Mouse (Mus musculus): Measurements from ENCODE around the gene Zfp366. TPM values are rescaled to one million over a fixed set of nuclear protein-coding genes. Genes with fewer than 3 reads are reported as not detected.

The Zfp366 gene
- polyA plus RNA-seq, 1 experiment from 2014 or later: 0.36 TPM

GRCm38 (mm10) chr13:99284400-99285160, 100.0 kb downstream of the Zfp366 start:
- no peaks in the 10 kb centered on the region for H3K27me3 ChIP-seq (replicated peaks)
- H3K9ac ChIP-seq: no peak overlapping the region
- H3K4me1 ChIP-seq (replicated peaks): 0 out of 2 replicates have a peak, but pooled peaks cover 6% of the 10 kb centered on the region
- H3K9me3 ChIP-seq (replicated peaks): 0 out of 2 replicates have a peak, but pooled peaks cover 5% of the 10 kb centered on the region
- no peaks in the 10 kb centered on the region for H3K36me3 ChIP-seq
- 80% methylated on average over 21 of the region's 21 CpGs for WGBS
- no peak overlapping the region for H3K27ac ChIP-seq (ENCODE audit: poor library complexity, severe bottlenecking)
- no peak overlapping the region for H3K4me3 ChIP-seq
- ATAC-seq (ENCODE audit: insufficient number of reproducible peaks, low FRiP score): no peak
- H3K4me2 ChIP-seq: no peak overlapping the region

DNA sequence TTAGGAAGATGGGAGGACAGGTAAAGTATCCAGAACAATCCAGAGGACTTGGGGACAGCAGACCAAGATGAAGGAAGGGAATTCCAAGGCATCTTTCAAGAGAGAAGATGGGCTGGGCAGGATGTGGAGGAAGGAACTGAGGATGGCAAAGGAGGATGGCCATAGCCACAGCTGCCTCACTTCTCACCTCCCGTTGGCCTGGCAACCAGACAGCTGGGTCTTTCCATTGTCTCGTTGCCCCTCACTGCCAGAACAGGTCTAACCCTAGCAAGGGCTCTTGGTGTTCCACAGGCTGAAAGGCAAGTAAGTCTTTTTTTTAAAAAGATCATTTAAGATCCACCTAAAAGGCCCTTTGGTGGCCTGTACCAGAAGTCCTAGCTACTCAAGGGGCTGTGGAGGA, 100.6 kb downstream of the Zfp366 start:
- Histone ChIP-seq H3K4me3 (no peak overlapping the region), H3K36me3 (no peaks in the 10 kb centered on the region), H3K27me3 (replicated peaks) (no peaks in the 10 kb centered on the region), H3K4me1 (replicated peaks) (0 out of 2 replicates have a peak, but pooled peaks cover 6% of the 10 kb centered on the region), H3K9ac (no peak overlapping the region), H3K4me2 (no peak overlapping the region), H3K27ac (ENCODE audit: poor library complexity, severe bottlenecking) (no peak overlapping the region), H3K9me3 (replicated peaks) (0 out of 2 replicates have a peak, but pooled peaks cover 5% of the 10 kb centered on the region)
- no peak for ATAC-seq (ENCODE audit: insufficient number of reproducible peaks, low FRiP score)
- WGBS: 74% methylated on average over 2 of the region's 2 CpGs

DNA sequence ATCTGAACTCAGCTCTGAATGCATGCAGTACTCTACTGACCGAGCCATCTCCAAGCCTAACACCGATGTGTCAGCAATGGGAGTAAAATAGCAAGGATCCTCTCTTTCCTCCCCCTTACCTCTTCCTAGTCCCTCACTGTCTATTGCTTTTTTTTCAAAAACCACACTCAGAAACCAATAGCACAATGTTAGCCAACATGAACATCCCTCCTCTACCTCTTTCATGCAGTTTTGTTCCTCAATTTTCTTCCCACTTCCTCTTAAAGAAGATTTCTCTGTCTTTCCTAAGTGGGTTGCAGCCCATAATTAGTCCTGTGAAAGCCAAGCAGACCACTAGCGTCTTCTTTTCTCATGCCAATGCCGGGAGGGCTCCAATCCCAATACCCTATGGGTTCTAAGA, 102.6 kb downstream of the Zfp366 start:
- Histone ChIP-seq H3K4me3 (no peak overlapping the region), H3K9me3 (replicated peaks) (no peaks in the 10 kb centered on the region), H3K4me1 (replicated peaks) (0 out of 2 replicates have a peak, but pooled peaks cover 6% of the 10 kb centered on the region), H3K36me3 (no peaks in the 10 kb centered on the region), H3K4me2 (no peak overlapping the region), H3K9ac (no peak overlapping the region), H3K27ac (ENCODE audit: poor library complexity, severe bottlenecking) (no peak overlapping the region), H3K27me3 (replicated peaks) (no peaks in the 10 kb centered on the region)
- no peak for ATAC-seq (ENCODE audit: insufficient number of reproducible peaks, low FRiP score)
- WGBS: 88% methylated on average over 4 of the region's 4 CpGs

- ATAC-seq (ENCODE audit: insufficient number of reproducible peaks, low FRiP score): no peak
- Histone ChIP-seq H3K27me3 (replicated peaks) (no peaks in the 10 kb centered on the region), H3K9me3 (replicated peaks) (no peaks in the 10 kb centered on the region), H3K4me1 (replicated peaks) (0 out of 2 replicates have a peak, but pooled peaks cover 3% of the 10 kb centered on the region), H3K27ac (ENCODE audit: poor library complexity, severe bottlenecking) (no peak overlapping the region), H3K4me2 (no peak overlapping the region), H3K9ac (no peak overlapping the region), H3K36me3 (no peaks in the 10 kb centered on the region), H3K4me3 (no peak overlapping the region)
- 72% methylated on average over 9 of the region's 9 CpGs for WGBS
Observed at GRCm38 (mm10) chr13:99287786-99288185, 103.2 kb downstream of the Zfp366 start.

DNA sequence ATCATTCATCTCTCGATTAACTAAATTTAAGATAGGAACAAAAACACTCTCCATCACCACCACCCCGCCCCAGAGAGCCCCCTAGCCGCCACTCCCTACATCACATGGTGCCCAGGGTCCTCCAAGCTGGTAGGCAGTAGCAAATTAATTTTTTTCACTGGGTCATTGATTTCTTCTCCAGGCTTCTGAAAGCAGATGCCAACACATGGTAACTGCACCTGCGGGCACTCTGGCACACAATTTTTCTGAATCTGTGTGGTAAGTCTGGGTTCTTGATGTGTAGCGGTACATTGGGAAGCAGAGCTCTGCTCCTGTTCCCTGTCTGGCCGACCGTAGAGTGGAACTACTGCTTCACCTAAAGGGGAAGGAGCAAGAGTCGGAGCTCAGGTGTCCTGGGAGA, 106.1 kb downstream of the Zfp366 start:
- no peaks in the 10 kb centered on the region for H3K4me1 ChIP-seq (replicated peaks)
- no peaks in the 10 kb centered on the region for H3K36me3 ChIP-seq
- peaks cover 5% of the 10 kb centered on the region for H3K9me3 ChIP-seq (replicated peaks)
- H3K27me3 ChIP-seq (replicated peaks): no peaks in the 10 kb centered on the region
- ATAC-seq (ENCODE audit: insufficient number of reproducible peaks, low FRiP score): no peak
- H3K4me3 ChIP-seq: no peak overlapping the region
- WGBS: 81% methylated on average over 8 of the region's 8 CpGs
- no peak overlapping the region for H3K27ac ChIP-seq (ENCODE audit: poor library complexity, severe bottlenecking)
- no peak overlapping the region for H3K4me2 ChIP-seq
- no peak overlapping the region for H3K9ac ChIP-seq

GRCm38 (mm10) chr13:99294176-99294575, 109.6 kb downstream of the Zfp366 start:
- Histone ChIP-seq H3K4me3 (no peak overlapping the region), H3K36me3 (no peaks in the 10 kb centered on the region), H3K9me3 (replicated peaks) (peaks cover 5% of the 10 kb centered on the region), H3K4me1 (replicated peaks) (no peaks in the 10 kb centered on the region), H3K27ac (ENCODE audit: poor library complexity, severe bottlenecking) (no peak overlapping the region), H3K9ac (no peak overlapping the region), H3K27me3 (replicated peaks) (no peaks in the 10 kb centered on the region), H3K4me2 (no peak overlapping the region)
- 90% methylated on average over 13 of the region's 13 CpGs for WGBS
- ATAC-seq (ENCODE audit: insufficient number of reproducible peaks, low FRiP score): no peak

DNA sequence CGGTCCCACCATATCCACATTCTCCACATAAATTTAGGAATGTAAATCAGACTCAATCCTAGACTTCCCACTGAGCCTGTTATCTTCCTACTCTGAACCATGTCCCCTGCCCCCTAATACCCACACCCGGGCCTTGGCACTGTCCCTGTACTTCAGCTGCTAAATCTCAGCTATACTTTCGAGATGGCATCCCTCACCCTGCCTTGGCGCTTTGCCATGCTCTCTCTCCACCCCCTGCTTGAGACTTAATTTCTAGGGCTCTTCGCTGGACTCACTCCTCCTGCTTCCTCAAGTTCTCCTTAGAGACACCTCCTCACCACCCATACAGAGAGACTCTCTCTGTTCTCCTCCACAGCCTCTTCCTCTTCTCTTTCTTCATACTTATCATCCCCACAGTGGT, 115.3 kb downstream of the Zfp366 start:
- no peak overlapping the region for H3K9ac ChIP-seq
- H3K4me1 ChIP-seq (replicated peaks): peaks cover 14% of the 10 kb centered on the region
- no peaks in the 10 kb centered on the region for H3K36me3 ChIP-seq
- no peak for ATAC-seq (ENCODE audit: insufficient number of reproducible peaks, low FRiP score)
- H3K27ac ChIP-seq (ENCODE audit: poor library complexity, severe bottlenecking): no peak overlapping the region
- H3K4me3 ChIP-seq: no peak overlapping the region
- 78% methylated on average over 5 of the region's 5 CpGs for WGBS
- peaks cover 5% of the 10 kb centered on the region for H3K9me3 ChIP-seq (replicated peaks)
- no peak overlapping the region for H3K4me2 ChIP-seq
- H3K27me3 ChIP-seq (replicated peaks): no peaks in the 10 kb centered on the region

Other genes with a start within 250 kb of the Zfp366 start
- not detected in 2 replicates for gene 1700024P04Rik, start 200.3 kb upstream of the Zfp366 start, polyA plus RNA-seq (2016; fragmentation: Nextera tagmentation; extraction: Ambion mirVana)
- gene Ptcd2, start 159.9 kb downstream of the Zfp366 start, polyA plus RNA-seq (2016; fragmentation: Nextera tagmentation; extraction: Ambion mirVana): 56.0 and 56.3 TPM in 2 replicates
- 72.6 and 73.0 TPM in 2 replicates for gene Mrps27, start 160.0 kb downstream of the Zfp366 start, polyA plus RNA-seq (2016; fragmentation: Nextera tagmentation; extraction: Ambion mirVana)

Measured in heart, embryonic 12.5 days (tissue).